ENCODE assay signal across 8 mouse cellular contexts in the genomic region with DNA sequence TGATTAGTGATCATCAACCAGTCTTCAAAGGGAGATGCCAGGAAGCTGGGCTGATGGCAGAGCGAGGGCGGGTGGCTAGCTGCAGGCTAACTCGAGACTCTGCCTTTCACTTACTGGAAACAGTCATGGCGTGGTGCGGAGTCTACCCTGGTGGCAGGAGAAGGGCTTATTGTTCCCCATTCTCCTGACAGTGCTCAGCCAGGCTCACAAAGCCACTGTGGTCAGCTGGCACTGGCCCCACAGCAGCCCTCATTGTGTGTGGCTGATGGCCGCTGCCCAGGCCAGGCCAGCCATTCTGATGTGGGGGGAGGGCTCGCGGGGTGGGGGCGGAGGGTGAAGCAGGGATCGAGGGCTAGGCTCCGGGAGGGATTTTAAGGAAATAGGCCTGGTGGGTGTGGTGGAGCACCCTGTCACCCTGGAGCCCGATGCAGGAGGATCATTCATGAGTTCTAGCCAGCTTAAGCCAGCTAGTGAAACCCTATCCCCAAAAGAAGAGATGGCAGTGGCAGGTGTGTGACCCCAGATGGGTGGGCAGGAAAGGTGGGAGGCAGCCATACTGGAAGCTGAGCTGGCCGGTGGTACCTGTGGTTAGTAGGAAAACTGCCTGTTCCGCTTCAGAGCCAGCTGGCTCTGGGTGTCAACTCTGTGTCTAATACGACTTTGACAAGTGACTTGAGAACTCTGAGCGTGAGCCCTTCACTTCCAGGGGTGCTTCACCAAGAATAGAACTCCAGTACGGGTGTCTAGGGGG. TPM values are rescaled to one million over a fixed set of nuclear protein-coding genes. Genes with fewer than 3 reads are reported as not detected.
DNase-seq lines count a peak whose midpoint lies in the region; ATAC-seq lines count a peak whose summit lies in the region.
"Had no signal": no experiment of that assay in that cellular context is flagged by ENCODE, and none has a peak within 500 bp of the region (broad histone marks: within the 10 kb centered on the region; RNA-seq: fewer than 3 reads in every experiment).

No protein-coding gene starts in this region.

- no peaks in the 10 kb centered on the region for H3K27me3 ChIP-seq in kidney, embryonic 14.5 days (ENCODE audit: control insufficient read depth, insufficient read depth, low read length)
- no peaks in the 10 kb centered on the region for H3K27me3 ChIP-seq in limb, embryonic 12.5 days

- no peak overlapping the region for H3K4me3 ChIP-seq in kidney, embryonic 14.5 days (ENCODE audit: low read length)
- H3K4me3 ChIP-seq in limb, embryonic 12.5 days (replicated peaks): no peak overlapping the region
- H3K4me3 ChIP-seq: erythroblast, embryonic 14.5 days had no signal

- H3K9me3 ChIP-seq in kidney, embryonic 14.5 days (ENCODE audit: control insufficient read depth, low read length): no peaks in the 10 kb centered on the region
- no peaks in the 10 kb centered on the region for H3K9me3 ChIP-seq in limb, embryonic 12.5 days

- 0 out of 2 replicates have a peak overlapping the region, but pooled peaks have one; percentile 48 for H3K27ac ChIP-seq in kidney, embryonic 14.5 days (ENCODE audit: low read depth, low read length)
- peak overlapping the region; percentile 45; the same call in 1 of the 2 replicates for H3K27ac ChIP-seq in limb, embryonic 12.5 days

- WGBS in kidney, embryonic 14.5 days: 51% methylated on average over 17 of the region's 17 CpGs
- 72% methylated on average over 17 of the region's 17 CpGs for WGBS in limb, embryonic 12.5 days

- no peak for ATAC-seq in kidney, embryonic 14.5 days (ENCODE audit: low FRiP score, low TSS enrichment)
- ATAC-seq in limb, embryonic 12.5 days (ENCODE audit: insufficient number of reproducible peaks, insufficient read depth, low FRiP score, low TSS enrichment, low read depth): no peak

- no peak overlapping the region for H3K9ac ChIP-seq in kidney, embryonic 14.5 days (ENCODE audit: low read depth, low read length)
- no peak overlapping the region for H3K9ac ChIP-seq in limb, embryonic 12.5 days (replicated peaks)

- peaks cover 4% of the 10 kb centered on the region; the same call in 1 of the 2 replicates for H3K36me3 ChIP-seq in kidney, embryonic 14.5 days (ENCODE audit: control insufficient read depth, insufficient read depth, low read length)
- peaks cover 24% of the 10 kb centered on the region for H3K36me3 ChIP-seq in limb, embryonic 12.5 days

- 0 out of 2 replicates have a peak overlapping the region, but pooled peaks have one; percentile 3 for H3K4me2 ChIP-seq in kidney, embryonic 14.5 days (replicated peaks; ENCODE audit: low read depth, low read length)
- H3K4me2 ChIP-seq in limb, embryonic 12.5 days: no peak overlapping the region

- peaks cover 46% of the 10 kb centered on the region for H3K4me1 ChIP-seq in kidney, embryonic 14.5 days (ENCODE audit: control insufficient read depth, insufficient read depth, low read length)
- peaks cover 29% of the 10 kb centered on the region for H3K4me1 ChIP-seq in limb, embryonic 12.5 days (replicated peaks)

- DNase-seq in kidney, postnatal 14 days: no peak
- peak; percentile 42 for DNase-seq in CD4-positive, CD25-positive, alpha-beta regulatory T cell, adult 2 months (ENCODE audit: low read depth, low spot score)
- DNase-seq in ZHBTc4 (ENCODE audit: low read depth, low spot score): peak; percentile 64
- DNase-seq in gastrocnemius, postnatal 25 days: no peak
- no peak for DNase-seq in ovary, postnatal 36 days (ENCODE audit: low spot score)

RNA-seq across cellular contexts. Expression of a gene that starts 10.8 kb away (rescaled TPM):
- polyA plus RNA-seq in kidney, embryonic 14.5 days (2014; fragmentation: Nextera tagmentation; extraction: Ambion mirVana): 42.6 and 64.5 TPM in 2 replicates
- 69.5 and 75.3 TPM in 2 replicates for polyA plus RNA-seq in limb, embryonic 12.5 days (2016; fragmentation: Nextera tagmentation; extraction: Ambion mirVana)
- total RNA-seq in gastrocnemius, postnatal 25 days (2021): 1 to 10 TPM; 9.0 to 10.0 TPM

RNA-seq across cellular contexts. Expression of a gene that starts 21.8 kb away (rescaled TPM):
- 12.8 and 18.6 TPM in 2 replicates for polyA plus RNA-seq in kidney, embryonic 14.5 days (2014; fragmentation: Nextera tagmentation; extraction: Ambion mirVana)
- polyA plus RNA-seq in limb, embryonic 12.5 days (2016; fragmentation: Nextera tagmentation; extraction: Ambion mirVana): 2.5 and 3.4 TPM in 2 replicates
- total RNA-seq in gastrocnemius, postnatal 25 days (2021): 1 to 10 TPM; 1.6 to 2.7 TPM

RNA-seq across cellular contexts. Expression of a gene that starts 27.5 kb away (rescaled TPM):
- 10.0 and 18.5 TPM in 2 replicates for polyA plus RNA-seq in kidney, embryonic 14.5 days (2014; fragmentation: Nextera tagmentation; extraction: Ambion mirVana)
- 21.0 and 22.1 TPM in 2 replicates for polyA plus RNA-seq in limb, embryonic 12.5 days (2016; fragmentation: Nextera tagmentation; extraction: Ambion mirVana)
- 1 to 10 TPM; 2.3 to 2.8 TPM for total RNA-seq in gastrocnemius, postnatal 25 days (2021)

Comparison
In these comparisons a context has a peak if more than half of its experiments do, and no peak if none do; other contexts are left out.
1. DNase-seq: peak in CD4-positive, CD25-positive, alpha-beta regulatory T cell, adult 2 months (single experiment) and ZHBTc4 (single experiment); none in kidney, postnatal 14 days (single experiment), gastrocnemius, postnatal 25 days (single experiment) and ovary, postnatal 36 days (single experiment).